Mouse (Mus musculus): ENCODE data around the gene Tma7. TPM values are rescaled to one million over a fixed set of nuclear protein-coding genes. Genes with fewer than 3 reads are reported as not detected.

The Tma7 gene
- polyA plus RNA-seq, 1 experiment: 161 TPM

- DNase-seq (ENCODE audit: low read depth): no peak
- TF ChIP-seq POLR2A (IDR thresholded peaks at IDR 0.05; ENCODE audit: borderline replicate concordance, extremely low read depth, insufficient read depth, insufficient read length, poor library complexity, severe bottlenecking) (no peak), CTCF (IDR thresholded peaks at IDR 0.05; ENCODE audit: borderline replicate concordance, extremely low read depth, insufficient read depth, insufficient read length) (no peak)
Measured at GRCm38 (mm10) chr9:109060184-109060897, 22.0 kb downstream of the Tma7 start.

- TF ChIP-seq CTCF (IDR thresholded peaks at IDR 0.05; ENCODE audit: borderline replicate concordance, extremely low read depth, insufficient read depth, insufficient read length) (peak; percentile 98), POLR2A (IDR thresholded peaks at IDR 0.05; ENCODE audit: borderline replicate concordance, extremely low read depth, insufficient read depth, insufficient read length, poor library complexity, severe bottlenecking) (no peak)
- peak; percentile 90 for DNase-seq (ENCODE audit: low read depth)
Measured at GRCm38 (mm10) chr9:109059136-109059903, 23.1 kb downstream of the Tma7 start, which contains the start of gene Trex1. Gene Trex1, minus strand, starts transcription at chr9:109059734.

GRCm38 (mm10) chr9:109058006-109058765 is 24.2 kb downstream of the Tma7 start:
- DNase-seq (ENCODE audit: low read depth): no peak
- TF ChIP-seq POLR2A (IDR thresholded peaks at IDR 0.05; ENCODE audit: borderline replicate concordance, extremely low read depth, insufficient read depth, insufficient read length, poor library complexity, severe bottlenecking) (no peak), CTCF (IDR thresholded peaks at IDR 0.05; ENCODE audit: borderline replicate concordance, extremely low read depth, insufficient read depth, insufficient read length) (no peak)

GRCm38 (mm10) chr9:109057543-109057942 is 24.8 kb downstream of the Tma7 start:
- DNase-seq (ENCODE audit: low read depth): no peak
- TF ChIP-seq CTCF (IDR thresholded peaks at IDR 0.05; ENCODE audit: borderline replicate concordance, extremely low read depth, insufficient read depth, insufficient read length): no peak
- TF ChIP-seq POLR2A (IDR thresholded peaks at IDR 0.05; ENCODE audit: borderline replicate concordance, extremely low read depth, insufficient read depth, insufficient read length, poor library complexity, severe bottlenecking): no peak

- TF ChIP-seq CTCF (IDR thresholded peaks at IDR 0.05; ENCODE audit: borderline replicate concordance, extremely low read depth, insufficient read depth, insufficient read length): no peak
- TF ChIP-seq POLR2A (IDR thresholded peaks at IDR 0.05; ENCODE audit: borderline replicate concordance, extremely low read depth, insufficient read depth, insufficient read length, poor library complexity, severe bottlenecking): no peak
- DNase-seq (ENCODE audit: low read depth): no peak
Measured at GRCm38 (mm10) chr9:109056916-109057315, 25.5 kb downstream of the Tma7 start.

- TF ChIP-seq POLR2A (IDR thresholded peaks at IDR 0.05; ENCODE audit: borderline replicate concordance, extremely low read depth, insufficient read depth, insufficient read length, poor library complexity, severe bottlenecking): no peak
- no peak for TF ChIP-seq CTCF (IDR thresholded peaks at IDR 0.05; ENCODE audit: borderline replicate concordance, extremely low read depth, insufficient read depth, insufficient read length)
- DNase-seq (ENCODE audit: low read depth): no peak
Measured at GRCm38 (mm10) chr9:109056081-109056690, 26.2 kb downstream of the Tma7 start.

- no peak for TF ChIP-seq POLR2A (IDR thresholded peaks at IDR 0.05; ENCODE audit: borderline replicate concordance, extremely low read depth, insufficient read depth, insufficient read length, poor library complexity, severe bottlenecking)
- TF ChIP-seq CTCF (IDR thresholded peaks at IDR 0.05; ENCODE audit: borderline replicate concordance, extremely low read depth, insufficient read depth, insufficient read length): no peak
Measured at GRCm38 (mm10) chr9:109055271-109056030, 26.9 kb downstream of the Tma7 start.

GRCm38 (mm10) chr9:109054712-109055111 is 27.7 kb downstream of the Tma7 start:
- DNase-seq (ENCODE audit: low read depth): peak; percentile 88

More at GRCm38 (mm10) chr9:109055271-109056030, 26.9 kb downstream of the Tma7 start:
- no peak for DNase-seq (ENCODE audit: low read depth)

GRCm38 (mm10) chr9:109053851-109054250 is 28.5 kb downstream of the Tma7 start:
- TF ChIP-seq POLR2A (IDR thresholded peaks at IDR 0.05; ENCODE audit: borderline replicate concordance, extremely low read depth, insufficient read depth, insufficient read length, poor library complexity, severe bottlenecking): no peak
- no peak for TF ChIP-seq CTCF (IDR thresholded peaks at IDR 0.05; ENCODE audit: borderline replicate concordance, extremely low read depth, insufficient read depth, insufficient read length)
- DNase-seq (ENCODE audit: low read depth): no peak

More at GRCm38 (mm10) chr9:109054712-109055111, 27.7 kb downstream of the Tma7 start:
- TF ChIP-seq POLR2A (IDR thresholded peaks at IDR 0.05; ENCODE audit: borderline replicate concordance, extremely low read depth, insufficient read depth, insufficient read length, poor library complexity, severe bottlenecking) (no peak), CTCF (IDR thresholded peaks at IDR 0.05; ENCODE audit: borderline replicate concordance, extremely low read depth, insufficient read depth, insufficient read length) (no peak)

- TF ChIP-seq POLR2A (IDR thresholded peaks at IDR 0.05; ENCODE audit: borderline replicate concordance, extremely low read depth, insufficient read depth, insufficient read length, poor library complexity, severe bottlenecking): no peak
- TF ChIP-seq CTCF (IDR thresholded peaks at IDR 0.05; ENCODE audit: borderline replicate concordance, extremely low read depth, insufficient read depth, insufficient read length): no peak
- no peak for DNase-seq (ENCODE audit: low read depth)
Measured at GRCm38 (mm10) chr9:109053366-109053765, 29.0 kb downstream of the Tma7 start.
